Mouse (Mus musculus): Measurements from ENCODE around the gene Zmat5. TPM values are rescaled to one million over a fixed set of nuclear protein-coding genes. Genes with fewer than 3 reads are reported as not detected.

The Zmat5 gene
- polyA plus RNA-seq, 1 experiment from 2014 or later = 51.2 TPM

GRCm38 (mm10) chr11:4756460-4756859 lies 52.0 kb downstream of the Zmat5 start:
- no peaks in the 10 kb centered on the region for H3K36me3 ChIP-seq
- peaks cover 62% of the 10 kb centered on the region for H3K27me3 ChIP-seq (replicated peaks)
- no peak overlapping the region for H3K9ac ChIP-seq
- peaks cover 6% of the 10 kb centered on the region for H3K9me3 ChIP-seq
- no peak for ATAC-seq (ENCODE audit: extremely low read depth, insufficient number of reproducible peaks, low FRiP score, low TSS enrichment)
- H3K27ac ChIP-seq (replicated peaks) = no peak overlapping the region
- peaks cover 11% of the 10 kb centered on the region for H3K4me1 ChIP-seq
- H3K4me3 ChIP-seq = no peak overlapping the region
- 72% methylated on average over 9 of the region's 9 CpGs for WGBS
- no peak overlapping the region for H3K4me2 ChIP-seq

- H3K27me3 ChIP-seq (replicated peaks) = peaks cover 62% of the 10 kb centered on the region
- no peak overlapping the region for H3K4me3 ChIP-seq
- H3K4me1 ChIP-seq = peaks cover 14% of the 10 kb centered on the region
- no peak overlapping the region for H3K27ac ChIP-seq (replicated peaks)
- no peak for ATAC-seq (ENCODE audit: extremely low read depth, insufficient number of reproducible peaks, low FRiP score, low TSS enrichment)
- H3K4me2 ChIP-seq = no peak overlapping the region
- no peaks in the 10 kb centered on the region for H3K36me3 ChIP-seq
- H3K9me3 ChIP-seq = peaks cover 6% of the 10 kb centered on the region
- WGBS = 49% methylated on average over 11 of the region's 11 CpGs
- H3K9ac ChIP-seq = no peak overlapping the region
Measured at GRCm38 (mm10) chr11:4756984-4757788, 52.7 kb downstream of the Zmat5 start.

GRCm38 (mm10) chr11:4757789-4758158 lies 53.3 kb downstream of the Zmat5 start:
- Histone ChIP-seq H3K4me3 (no peak overlapping the region), H3K9ac (no peak overlapping the region), H3K36me3 (no peaks in the 10 kb centered on the region), H3K4me2 (no peak overlapping the region), H3K4me1 (peaks cover 14% of the 10 kb centered on the region), H3K9me3 (peaks cover 6% of the 10 kb centered on the region), H3K27ac (replicated peaks) (no peak overlapping the region), H3K27me3 (replicated peaks) (peaks cover 62% of the 10 kb centered on the region)
- WGBS = 16% methylated on average over 4 of the region's 4 CpGs
- no peak for ATAC-seq (ENCODE audit: extremely low read depth, insufficient number of reproducible peaks, low FRiP score, low TSS enrichment)

GRCm38 (mm10) chr11:4760438-4760837 lies 56.0 kb downstream of the Zmat5 start:
- peaks cover 14% of the 10 kb centered on the region for H3K4me1 ChIP-seq
- H3K4me3 ChIP-seq = no peak overlapping the region
- no peak overlapping the region for H3K27ac ChIP-seq (replicated peaks)
- H3K36me3 ChIP-seq = no peaks in the 10 kb centered on the region
- no peak overlapping the region for H3K4me2 ChIP-seq
- WGBS = 9% methylated on average over 4 of the region's 4 CpGs
- no peaks in the 10 kb centered on the region for H3K9me3 ChIP-seq
- ATAC-seq (ENCODE audit: extremely low read depth, insufficient number of reproducible peaks, low FRiP score, low TSS enrichment) = no peak
- H3K27me3 ChIP-seq (replicated peaks) = peaks cover 49% of the 10 kb centered on the region
- no peak overlapping the region for H3K9ac ChIP-seq

- Histone ChIP-seq H3K4me2 (no peak overlapping the region), H3K9me3 (no peaks in the 10 kb centered on the region), H3K4me1 (peaks cover 14% of the 10 kb centered on the region), H3K27me3 (replicated peaks) (peaks cover 41% of the 10 kb centered on the region), H3K4me3 (no peak overlapping the region), H3K36me3 (no peaks in the 10 kb centered on the region), H3K9ac (no peak overlapping the region), H3K27ac (replicated peaks) (no peak overlapping the region)
- ATAC-seq (ENCODE audit: extremely low read depth, insufficient number of reproducible peaks, low FRiP score, low TSS enrichment) = no peak
- WGBS = 13% methylated on average over 6 of the region's 6 CpGs
Measured at GRCm38 (mm10) chr11:4761991-4762390, 57.5 kb downstream of the Zmat5 start.

- 11% methylated on average over 2 of the region's 2 CpGs for WGBS
- Histone ChIP-seq H3K4me2 (no peak overlapping the region), H3K4me3 (no peak overlapping the region), H3K9ac (no peak overlapping the region), H3K27ac (replicated peaks) (no peak overlapping the region), H3K36me3 (no peaks in the 10 kb centered on the region), H3K27me3 (replicated peaks) (peaks cover 41% of the 10 kb centered on the region), H3K4me1 (peaks cover 14% of the 10 kb centered on the region), H3K9me3 (no peaks in the 10 kb centered on the region)
- ATAC-seq (ENCODE audit: extremely low read depth, insufficient number of reproducible peaks, low FRiP score, low TSS enrichment) = no peak
Measured at GRCm38 (mm10) chr11:4762511-4762910, 58.0 kb downstream of the Zmat5 start.

- peaks cover 8% of the 10 kb centered on the region for H3K36me3 ChIP-seq
- no peaks in the 10 kb centered on the region for H3K9me3 ChIP-seq
- H3K4me2 ChIP-seq = no peak overlapping the region
- ATAC-seq (ENCODE audit: extremely low read depth, insufficient number of reproducible peaks, low FRiP score, low TSS enrichment) = no peak
- no peak overlapping the region for H3K27ac ChIP-seq (replicated peaks)
- no peak overlapping the region for H3K9ac ChIP-seq
- H3K27me3 ChIP-seq (replicated peaks) = peaks cover 39% of the 10 kb centered on the region
- WGBS = 13% methylated on average over 5 of the region's 5 CpGs
- H3K4me3 ChIP-seq = no peak overlapping the region
- peaks cover 14% of the 10 kb centered on the region for H3K4me1 ChIP-seq
Measured at GRCm38 (mm10) chr11:4763631-4764030, 59.2 kb downstream of the Zmat5 start.

GRCm38 (mm10) chr11:4764476-4764875 lies 60.0 kb downstream of the Zmat5 start:
- Histone ChIP-seq H3K4me3 (no peak overlapping the region), H3K27ac (replicated peaks) (no peak overlapping the region), H3K4me1 (peaks cover 14% of the 10 kb centered on the region), H3K4me2 (no peak overlapping the region), H3K9me3 (no peaks in the 10 kb centered on the region), H3K9ac (no peak overlapping the region), H3K27me3 (replicated peaks) (peaks cover 34% of the 10 kb centered on the region), H3K36me3 (peaks cover 15% of the 10 kb centered on the region)
- WGBS = 39% methylated on average over 5 of the region's 5 CpGs
- ATAC-seq (ENCODE audit: extremely low read depth, insufficient number of reproducible peaks, low FRiP score, low TSS enrichment) = no peak

- no peak for ATAC-seq (ENCODE audit: extremely low read depth, insufficient number of reproducible peaks, low FRiP score, low TSS enrichment)
- Histone ChIP-seq H3K4me1 (no peaks in the 10 kb centered on the region), H3K4me3 (no peak overlapping the region), H3K27ac (replicated peaks) (no peak overlapping the region), H3K36me3 (peaks cover 38% of the 10 kb centered on the region), H3K9me3 (no peaks in the 10 kb centered on the region), H3K4me2 (no peak overlapping the region), H3K27me3 (replicated peaks) (peaks cover 6% of the 10 kb centered on the region), H3K9ac (no peak overlapping the region)
- WGBS = 73% methylated on average over 4 of the region's 4 CpGs
Measured at GRCm38 (mm10) chr11:4768399-4768798, 63.9 kb downstream of the Zmat5 start.

GRCm38 (mm10) chr11:4769293-4769692 lies 64.8 kb downstream of the Zmat5 start:
- Histone ChIP-seq H3K9ac (no peak overlapping the region), H3K27ac (replicated peaks) (no peak overlapping the region), H3K4me1 (no peaks in the 10 kb centered on the region), H3K4me3 (no peak overlapping the region), H3K9me3 (no peaks in the 10 kb centered on the region), H3K36me3 (peaks cover 42% of the 10 kb centered on the region), H3K4me2 (no peak overlapping the region), H3K27me3 (replicated peaks) (no peaks in the 10 kb centered on the region; the same call in 1 of the 2 replicates)
- WGBS = 73% methylated on average over 7 of the region's 7 CpGs
- no peak for ATAC-seq (ENCODE audit: extremely low read depth, insufficient number of reproducible peaks, low FRiP score, low TSS enrichment)

- H3K4me3 ChIP-seq = no peak overlapping the region
- peaks cover 48% of the 10 kb centered on the region for H3K36me3 ChIP-seq
- no peaks in the 10 kb centered on the region for H3K27me3 ChIP-seq (replicated peaks)
- WGBS = 91% methylated on average over 6 of the region's 6 CpGs
- no peak overlapping the region for H3K9ac ChIP-seq
- H3K27ac ChIP-seq (replicated peaks) = no peak overlapping the region
- no peaks in the 10 kb centered on the region for H3K4me1 ChIP-seq
- H3K4me2 ChIP-seq = no peak overlapping the region
- no peak for ATAC-seq (ENCODE audit: extremely low read depth, insufficient number of reproducible peaks, low FRiP score, low TSS enrichment)
- H3K9me3 ChIP-seq = no peaks in the 10 kb centered on the region
Measured at GRCm38 (mm10) chr11:4769881-4770280, 65.4 kb downstream of the Zmat5 start.

GRCm38 (mm10) chr11:4771756-4772155 lies 67.3 kb downstream of the Zmat5 start:
- H3K4me3 ChIP-seq = no peak overlapping the region
- H3K27me3 ChIP-seq (replicated peaks) = no peaks in the 10 kb centered on the region
- peaks cover 59% of the 10 kb centered on the region for H3K36me3 ChIP-seq
- H3K4me1 ChIP-seq = no peaks in the 10 kb centered on the region
- no peak overlapping the region for H3K4me2 ChIP-seq
- no peak overlapping the region for H3K27ac ChIP-seq (replicated peaks)
- H3K9ac ChIP-seq = no peak overlapping the region
- WGBS = 70% methylated on average over 7 of the region's 7 CpGs
- ATAC-seq (ENCODE audit: extremely low read depth, insufficient number of reproducible peaks, low FRiP score, low TSS enrichment) = no peak
- H3K9me3 ChIP-seq = no peaks in the 10 kb centered on the region

Measured in heart, embryonic 13.5 days (tissue).